Mouse (Mus musculus) heart, embryonic 16.5 days (tissue): Measurements from ENCODE around the gene Cog4. TPM values are rescaled to one million over a fixed set of nuclear protein-coding genes. Genes with fewer than 3 reads are reported as not detected.

Source experiments
- ATAC-seq: fragments of 200-750 bp; cut with Nextera tagmentation; replicated peaks from 2 replicates; pipeline ENCODE4 v1.8.0; 2017; ENCODE audit warnings: moderate number of reproducible peaks; ENCODE audit not compliant: insufficient read depth, low FRiP score; ENCODE audit errors: extremely low read depth
- H3K27ac ChIP-seq: fragments of 300-500 bp; sonication (generic); 2 replicates; pipeline ENCODE4 v1.5.1; 2014; ENCODE audit warnings: mild to moderate bottlenecking, low read length, control low read depth, moderate library complexity
- H3K27me3 ChIP-seq: fragments of 300-500 bp; sonication (generic); 2 replicates; pipeline ENCODE4 v1.6.1; 2014; ENCODE audit warnings: low read length, mixed read lengths; ENCODE audit not compliant: control insufficient read depth, insufficient read depth
- H3K36me3 ChIP-seq: fragments of 300-500 bp; sonication (generic); 2 replicates; pipeline ENCODE4 v1.6.1; 2014; ENCODE audit not compliant: control insufficient read depth, insufficient read depth
- H3K4me1 ChIP-seq: fragments of 300-500 bp; sonication (generic); 2 replicates; pipeline ENCODE4 v1.6.1; 2014; ENCODE audit warnings: low read length, mixed read lengths; ENCODE audit not compliant: control insufficient read depth, insufficient read depth
- H3K4me2 ChIP-seq: fragments of 300-500 bp; sonication (generic); 2 replicates; pipeline ENCODE4 v1.6.1; 2014; ENCODE audit warnings: low read depth, mild to moderate bottlenecking, control low read depth, low read length
- H3K4me3 ChIP-seq: fragments of 300-500 bp; sonication (generic); 2 replicates; pipeline ENCODE4 v1.5.1; 2014; ENCODE audit warnings: mild to moderate bottlenecking, control low read depth, low read length
- H3K9ac ChIP-seq: fragments of 300-500 bp; sonication (generic); 2 replicates; pipeline ENCODE4 v1.6.1; 2014; ENCODE audit warnings: low read length, control low read depth
- H3K9me3 ChIP-seq: fragments of 300-500 bp; sonication (generic); replicated peaks from 2 replicates; pipeline ENCODE4 v1.6.1; 2016; ENCODE audit warnings: low read length; ENCODE audit not compliant: control insufficient read depth
- WGBS: fragments of 180-500 bp; shearing (Covaris S2); extraction: QIAGEN DNeasy Blood & Tissue Kit; methylation state at CpG from one replicate; pipeline ENCODE4 v1.1.7; 2014; 5-methylcytosine and 5-hydroxymethylcytosine counted together
- polyA plus RNA-seq: library from polyadenylated mRNA; unstranded; fragments of >200 nt; fragmentation: Nextera tagmentation; extraction: Ambion mirVana; gene quantifications from 2 replicates; pipeline ENCODE4 v1.2.1, GENCODE M21; 2015

Gene Cog4
- polyA plus RNA-seq, 1 experiment from 2014 or later: 66.4 TPM

- 29% methylated on average over 2 of the region's 2 CpGs for WGBS
- Histone ChIP-seq H3K4me3 (no peak overlapping the region), H3K9me3 (no peaks in the 10 kb centered on the region), H3K27me3 (no peaks in the 10 kb centered on the region), H3K4me2 (no peak overlapping the region), H3K4me1 (peaks cover 12% of the 10 kb centered on the region), H3K27ac (no peak overlapping the region), H3K9ac (no peak overlapping the region), H3K36me3 (peaks cover 59% of the 10 kb centered on the region)
- ATAC-seq: no peak
These were observed 36.6 kb upstream of the Cog4 start for GRCm38 (mm10) chr8:110809831-110810230.

- WGBS: 84% methylated on average over 7 of the region's 7 CpGs
- Histone ChIP-seq H3K27me3 (no peaks in the 10 kb centered on the region), H3K4me2 (no peak overlapping the region), H3K4me1 (peaks cover 12% of the 10 kb centered on the region), H3K36me3 (peaks cover 65% of the 10 kb centered on the region), H3K4me3 (no peak overlapping the region), H3K9me3 (no peaks in the 10 kb centered on the region), H3K9ac (no peak overlapping the region), H3K27ac (no peak overlapping the region)
- ATAC-seq: no peak
These were observed 35.8 kb upstream of the Cog4 start for GRCm38 (mm10) chr8:110810481-110811065.

GRCm38 (mm10) chr8:110811116-110811515 lies 35.3 kb upstream of the Cog4 start:
- no peaks in the 10 kb centered on the region for H3K27me3 ChIP-seq
- ATAC-seq: no peak
- no peak overlapping the region for H3K4me3 ChIP-seq
- H3K4me1 ChIP-seq: peaks cover 15% of the 10 kb centered on the region
- no peak overlapping the region for H3K4me2 ChIP-seq
- H3K9ac ChIP-seq: no peak overlapping the region
- H3K27ac ChIP-seq: no peak overlapping the region
- H3K9me3 ChIP-seq: no peaks in the 10 kb centered on the region
- H3K36me3 ChIP-seq: peaks cover 70% of the 10 kb centered on the region
- WGBS: 93% methylated on average over 3 of the region's 3 CpGs

DNA sequence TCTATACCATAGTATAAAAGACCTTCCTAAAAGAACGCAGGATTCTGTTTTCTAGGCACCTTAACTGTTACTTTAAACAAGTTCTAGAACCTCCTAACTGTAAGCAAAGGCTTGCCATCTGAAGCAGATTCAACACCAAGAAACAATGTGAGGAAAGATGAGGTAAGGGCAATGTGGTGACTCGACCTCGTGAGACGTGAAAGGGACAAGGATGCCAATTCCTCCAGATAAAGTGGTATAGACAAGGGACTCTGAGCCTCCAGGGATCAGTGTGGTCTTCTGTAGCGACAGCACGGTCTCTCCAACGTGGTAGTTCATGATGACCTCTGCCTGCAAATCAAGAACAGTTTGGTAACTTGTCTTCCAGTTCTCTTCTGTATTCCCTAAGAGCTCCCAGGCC lies 34.6 kb upstream of the Cog4 start:
- H3K36me3 ChIP-seq: peaks cover 75% of the 10 kb centered on the region
- H3K9me3 ChIP-seq: no peaks in the 10 kb centered on the region
- no peak for ATAC-seq
- no peaks in the 10 kb centered on the region for H3K27me3 ChIP-seq
- H3K27ac ChIP-seq: no peak overlapping the region
- H3K4me2 ChIP-seq: no peak overlapping the region
- no peak overlapping the region for H3K4me3 ChIP-seq
- no peak overlapping the region for H3K9ac ChIP-seq
- WGBS: 79% methylated on average over 7 of the region's 7 CpGs
- peaks cover 18% of the 10 kb centered on the region for H3K4me1 ChIP-seq

DNA sequence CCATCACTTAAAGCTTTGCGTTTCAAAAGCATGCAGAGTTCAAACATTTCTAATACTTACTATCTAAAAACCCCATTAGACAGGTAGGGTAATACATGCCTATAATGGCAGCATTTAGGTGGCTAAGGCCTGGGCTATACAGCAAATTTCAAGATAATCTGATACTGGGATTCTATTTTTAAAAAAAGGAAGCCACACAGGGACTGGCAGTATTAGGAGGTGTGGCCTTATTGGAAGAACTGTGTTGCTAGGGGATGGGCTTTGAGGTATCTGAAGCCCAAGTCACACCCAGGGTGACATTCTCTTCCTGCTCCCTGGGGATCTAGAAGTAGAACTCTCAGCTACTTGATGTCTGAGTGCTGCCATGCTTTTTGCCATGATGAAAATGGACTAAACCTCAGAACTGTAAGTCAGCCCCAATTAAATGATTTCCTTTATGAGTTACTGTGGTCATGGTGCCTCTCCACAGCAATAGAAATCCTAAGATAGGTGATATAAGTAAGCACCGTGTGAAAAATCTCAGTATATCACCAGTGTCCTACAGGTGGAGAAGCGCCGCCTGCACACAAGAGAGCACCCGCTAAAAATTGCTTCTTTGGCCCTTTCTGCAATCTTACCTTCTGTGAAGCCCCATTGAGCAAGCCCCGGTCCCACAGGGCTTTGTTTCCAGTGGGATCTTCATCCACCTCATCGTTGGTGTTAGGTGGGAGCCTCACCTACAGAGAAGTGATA lies 33.9 kb upstream of the Cog4 start:
- 91% methylated on average over 7 of the region's 7 CpGs for WGBS
- Histone ChIP-seq H3K9me3 (no peaks in the 10 kb centered on the region), H3K27me3 (no peaks in the 10 kb centered on the region), H3K27ac (no peak overlapping the region), H3K9ac (no peak overlapping the region), H3K4me1 (peaks cover 18% of the 10 kb centered on the region), H3K4me2 (no peak overlapping the region), H3K4me3 (no peak overlapping the region), H3K36me3 (peaks cover 83% of the 10 kb centered on the region)
- ATAC-seq: no peak

- WGBS: 85% methylated on average over 7 of the region's 7 CpGs
These were observed 33.2 kb upstream of the Cog4 start for GRCm38 (mm10) chr8:110813081-110813812.

GRCm38 (mm10) chr8:110815308-110815707 lies 31.1 kb upstream of the Cog4 start:
- H3K4me1 ChIP-seq: peaks cover 6% of the 10 kb centered on the region
- no peak overlapping the region for H3K4me2 ChIP-seq
- H3K4me3 ChIP-seq: no peak overlapping the region
- ATAC-seq: no peak
- peaks cover 95% of the 10 kb centered on the region for H3K36me3 ChIP-seq
- no peak overlapping the region for H3K9ac ChIP-seq
- WGBS: 67% methylated on average over 3 of the region's 3 CpGs
- H3K27me3 ChIP-seq: no peaks in the 10 kb centered on the region
- H3K9me3 ChIP-seq: no peaks in the 10 kb centered on the region
- no peak overlapping the region for H3K27ac ChIP-seq

More at GRCm38 (mm10) chr8:110813081-110813812, 33.2 kb upstream of the Cog4 start:
- Histone ChIP-seq H3K9ac (no peak overlapping the region), H3K9me3 (no peaks in the 10 kb centered on the region), H3K36me3 (peaks cover 90% of the 10 kb centered on the region), H3K4me1 (peaks cover 14% of the 10 kb centered on the region), H3K4me2 (no peak overlapping the region), H3K27ac (no peak overlapping the region), H3K27me3 (no peaks in the 10 kb centered on the region), H3K4me3 (no peak overlapping the region)
- no peak for ATAC-seq

GRCm38 (mm10) chr8:110816990-110817389 lies 29.4 kb upstream of the Cog4 start:
- ATAC-seq: no peak
- H3K9me3 ChIP-seq: no peaks in the 10 kb centered on the region
- H3K27me3 ChIP-seq: no peaks in the 10 kb centered on the region
- peaks cover 6% of the 10 kb centered on the region for H3K4me1 ChIP-seq
- no peak overlapping the region for H3K4me3 ChIP-seq
- no peak overlapping the region for H3K4me2 ChIP-seq
- 89% methylated on average over 1 of the region's 1 CpGs for WGBS
- H3K36me3 ChIP-seq: peaks cover 95% of the 10 kb centered on the region
- H3K9ac ChIP-seq: no peak overlapping the region
- H3K27ac ChIP-seq: no peak overlapping the region

DNA sequence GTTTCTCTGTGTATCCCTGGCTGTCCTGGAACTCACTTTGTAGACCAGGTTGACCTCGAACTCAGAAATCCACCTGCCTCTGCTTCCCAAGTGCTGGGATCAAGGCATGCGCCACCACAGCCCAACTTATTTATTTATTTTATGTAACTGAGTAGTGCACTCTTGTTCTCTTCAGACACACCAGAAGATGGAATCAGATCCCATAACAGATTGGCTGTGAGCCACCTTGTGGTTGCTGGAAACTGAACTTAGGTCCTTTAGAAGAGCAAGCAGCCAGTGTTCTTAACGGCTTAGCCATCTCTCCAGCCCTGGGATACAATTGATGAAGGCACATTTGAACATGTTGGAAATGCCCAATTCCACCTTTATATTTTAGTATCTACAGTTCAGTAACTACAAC lies 27.8 kb upstream of the Cog4 start:
- H3K9me3 ChIP-seq: no peaks in the 10 kb centered on the region
- no peak overlapping the region for H3K4me3 ChIP-seq
- H3K27me3 ChIP-seq: no peaks in the 10 kb centered on the region
- no peak for ATAC-seq
- H3K4me1 ChIP-seq: peaks cover 6% of the 10 kb centered on the region
- H3K4me2 ChIP-seq: no peak overlapping the region
- H3K9ac ChIP-seq: no peak overlapping the region
- no peak overlapping the region for H3K27ac ChIP-seq
- 82% methylated on average over 3 of the region's 3 CpGs for WGBS
- H3K36me3 ChIP-seq: peaks cover 90% of the 10 kb centered on the region
